Mouse (Mus musculus) ES-E14 (cell line): ENCODE results near the gene Esrp2. TPM values are rescaled to one million over a fixed set of nuclear protein-coding genes. Genes with fewer than 3 reads are reported as not detected.

Experiments used
- DNase-seq: peaks from one replicate; pipeline ENCODE4 v3.0.0-alpha.2; 2013; ENCODE audit warnings: low read depth, low spot score
- H3K27ac ChIP-seq: 2 replicates; pipeline ENCODE4 v1.5.1; 2012; ENCODE audit warnings: low read depth, mild to moderate bottlenecking, low read length, moderate library complexity, mixed read lengths; ENCODE audit not compliant: poor library complexity, insufficient read depth, severe bottlenecking
- H3K36me3 ChIP-seq: 2 replicates; pipeline ENCODE4 v1.6.1; 2012; ENCODE audit warnings: mild to moderate bottlenecking, low read length, moderate library complexity, mixed read lengths; ENCODE audit not compliant: control insufficient read depth, poor library complexity, insufficient read depth, severe bottlenecking
- H3K4me1 ChIP-seq, 2 experiments: fragments of 150-350 bp in 1 of 2; sonication (generic) in 1 of 2; 2 replicates each; pipeline ENCODE4 v1.6.1; 2012; ENCODE audit warnings: low read length in 2 of 2, mild to moderate bottlenecking in 1 of 2, mixed read lengths in 1 of 2; ENCODE audit not compliant: control insufficient read depth in 2 of 2, insufficient read depth in 2 of 2, poor library complexity in 1 of 2
- H3K4me3 ChIP-seq, 2 experiments: fragments of 150-350 bp in 1 of 2; sonication (generic) in 1 of 2; 2 replicates each; pipeline ENCODE4 v1.5.1; 2012; ENCODE audit warnings: low read length in 2 of 2, low read depth in 1 of 2, mild to moderate bottlenecking in 1 of 2, mixed read lengths in 1 of 2; ENCODE audit not compliant: insufficient read depth in 1 of 2, poor library complexity in 1 of 2, severe bottlenecking in 1 of 2
- H3K9ac ChIP-seq: 2 replicates; pipeline ENCODE4 v1.6.1; 2012; ENCODE audit warnings: low read depth, mild to moderate bottlenecking, low read length, mixed read lengths; ENCODE audit not compliant: poor library complexity, insufficient read depth, severe bottlenecking
- H3K9me3 ChIP-seq: fragments of 150-350 bp; sonication (generic); 2 replicates; pipeline ENCODE4 v1.6.1; 2012; ENCODE audit warnings: low read depth, mild to moderate bottlenecking, low read length; ENCODE audit not compliant: control insufficient read depth, insufficient read depth
- CHD2 ChIP-seq: IDR thresholded peaks from 2 replicates; pipeline ENCODE4 v1.6.1; 2014; ENCODE audit warnings: mild to moderate bottlenecking, low read depth, low read length, inconsistent platforms
- HCFC1 ChIP-seq: IDR thresholded peaks from 2 replicates; pipeline ENCODE4 v1.6.1; 2012; ENCODE audit warnings: low read length, inconsistent platforms, borderline replicate concordance; ENCODE audit not compliant: insufficient read depth
- MAFK ChIP-seq: IDR thresholded peaks from 2 replicates; pipeline ENCODE4 v1.6.1; 2014; ENCODE audit warnings: mild to moderate bottlenecking, low read depth, low read length, inconsistent platforms; ENCODE audit not compliant: insufficient read depth
- ZC3H11A ChIP-seq: IDR thresholded peaks from 2 replicates; pipeline ENCODE4 v1.6.1; 2012; ENCODE audit warnings: low read depth, mild to moderate bottlenecking, inconsistent platforms, low read length, borderline replicate concordance
- ZNF384 ChIP-seq: IDR thresholded peaks from 2 replicates; pipeline ENCODE4 v1.6.1; 2012; ENCODE audit warnings: low read depth, low read length, inconsistent platforms
- in situ Hi-C, 2 experiments: fragments of 600-800 bp; cut with MboI; formaldehyde crosslinking; loops; one replicate each; pipeline ENCODE4 v1.15.1; 2025; ENCODE audit warnings: low sequenced_read_pairs in 2 of 2, inconsistent platforms in 1 of 2; ENCODE audit not compliant: unreplicated experiment in 2 of 2
- total RNA-seq: library from RNA; depleted of rRNA; stranded (reverse); fragments of 300-350 nt; gene quantifications from 2 replicates; pipeline ENCODE4 v1.2.3, GENCODE M21; 2012; rRNA removed

The Esrp2 gene
- 12.5 and 20.1 TPM in 2 replicates for total RNA-seq

GRCm38 (mm10) chr8:106136156-106137130 is at the start of gene Esrp2:
TSS of gene Esrp2 (minus strand) at chr8:106136974.
- in situ Hi-C loops = no loop called here
- peaks cover 0 to 31% of the 10 kb centered on the region in 2 experiments; a peak in 2 of 4 replicates for H3K4me1 ChIP-seq

GRCm38 (mm10) chr8:106186394-106186793 is 49.6 kb upstream of the Esrp2 start:
- Histone ChIP-seq H3K36me3 (no peaks in the 10 kb centered on the region; the same call in 1 of the 2 replicates), H3K4me3 (no peak overlapping the region), H3K9me3 (no peaks in the 10 kb centered on the region), H3K4me1 (no peaks in the 10 kb centered on the region), H3K9ac (no peak overlapping the region), H3K27ac (no peak overlapping the region)
- in situ Hi-C loops = no loop called here
- TF ChIP-seq CHD2 (no peak), HCFC1 (no peak), MAFK (no peak), ZNF384 (no peak), ZC3H11A (no peak)
- DNase-seq = no peak

More at GRCm38 (mm10) chr8:106136156-106137130, at the start of gene Esrp2:
- Histone ChIP-seq H3K4me3 (peak within 1 kb of the TSS; percentile 81 to 94), H3K9ac (peak within 1 kb of the TSS; percentile 72), H3K9me3 (no peaks in the 10 kb centered on the region), H3K27ac (no peak within 1 kb of the TSS), H3K36me3 (peaks cover 18% of the 10 kb centered on the region)
- DNase-seq = peak; percentile 76
- TF ChIP-seq CHD2 (no peak), HCFC1 (no peak)

GRCm38 (mm10) chr8:106185628-106186270 is 49.0 kb upstream of the Esrp2 start:
- no peaks in the 10 kb centered on the region; the same call in 1 of the 2 replicates for H3K36me3 ChIP-seq
- TF ChIP-seq HCFC1 (no peak), ZC3H11A (no peak), MAFK (no peak), CHD2 (no peak), ZNF384 (no peak)
- no peak overlapping the region for H3K9ac ChIP-seq
- in situ Hi-C loops = no loop called here
- H3K9me3 ChIP-seq = no peaks in the 10 kb centered on the region
- H3K27ac ChIP-seq = no peak overlapping the region
- no peaks in the 10 kb centered on the region for H3K4me1 ChIP-seq
- H3K4me3 ChIP-seq = no peak overlapping the region
- no peak for DNase-seq

- Histone ChIP-seq H3K27ac (no peak overlapping the region), H3K9me3 (no peaks in the 10 kb centered on the region), H3K4me3 (no peak overlapping the region), H3K36me3 (peaks cover 4% of the 10 kb centered on the region; the same call in 1 of the 2 replicates), H3K9ac (no peak overlapping the region), H3K4me1 (no peaks in the 10 kb centered on the region)
- TF ChIP-seq CHD2 = no peak
- no peak for TF ChIP-seq MAFK
- TF ChIP-seq HCFC1 = no peak
- TF ChIP-seq ZC3H11A = no peak
- no peak for TF ChIP-seq ZNF384
- in situ Hi-C loops = no loop called here
- DNase-seq = no peak
Observed at GRCm38 (mm10) chr8:106178428-106178827, 41.7 kb upstream of the Esrp2 start.
